Mouse (Mus musculus) stomach, postnatal 0 days (tissue): Measurements from ENCODE around the gene Kif3a.

Experiments used
- CTCF ChIP-seq: IDR thresholded peaks from 2 replicates; pipeline ENCODE4 v1.5.1; 2016; ENCODE audit warnings: antibody characterized with exemption, low read depth, mild to moderate bottlenecking, moderate library complexity
- EP300 ChIP-seq: optimal IDR thresholded peaks from 2 replicates; pipeline ENCODE3; 2016; ENCODE audit warnings: antibody characterized with exemption

DNA sequence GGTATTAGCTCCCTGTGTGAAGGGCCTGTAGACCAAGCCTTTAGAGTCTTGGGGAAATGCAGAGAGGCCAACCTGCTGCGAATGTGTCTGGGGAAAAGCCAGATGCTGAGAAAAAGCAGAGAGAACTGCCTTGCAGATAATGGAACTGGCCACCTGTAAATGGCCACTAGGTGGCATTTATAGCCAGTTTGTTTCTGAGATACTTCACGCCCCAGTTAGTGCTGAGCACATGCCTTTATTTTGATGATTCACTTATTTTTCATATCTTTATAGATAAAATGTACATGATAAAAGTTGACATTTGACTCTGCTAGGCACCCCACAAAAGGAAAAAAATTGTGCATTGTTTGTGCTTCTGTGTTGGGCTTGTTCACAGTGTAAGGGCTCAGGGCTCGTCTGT lies 17.7 kb downstream of the Kif3a start:
- TF ChIP-seq EP300 (no peak), CTCF (peak; percentile 79)
